8 mouse cellular contexts compared by ENCODE assay signal in genomic region chr14:102982016-102982626, GRCm38 (mm10). TPM values are rescaled to one million over a fixed set of nuclear protein-coding genes. Genes with fewer than 3 reads are reported as not detected.
DNase-seq lines count a peak whose midpoint lies in the region; ATAC-seq lines count a peak whose summit lies in the region.

No protein-coding gene starts in this region.

- peak overlapping the region; percentile 56 for H3K27ac ChIP-seq in lung, embryonic 15.5 days
- peak overlapping the region; percentile 75 for H3K27ac ChIP-seq in forebrain, embryonic 15.5 days (replicated peaks)
- peak overlapping the region; percentile 85 for H3K27ac ChIP-seq in hindbrain, embryonic 13.5 days
- H3K27ac ChIP-seq in midbrain, embryonic 10.5 days (replicated peaks), result peak overlapping the region; percentile 81

- peak; percentile 24 for ATAC-seq in lung, embryonic 15.5 days (ENCODE audit: borderline replicate concordance, extremely low read depth, low FRiP score, low TSS enrichment)
- peak; percentile 57 for ATAC-seq in forebrain, embryonic 15.5 days (replicated peaks)
- ATAC-seq in hindbrain, embryonic 13.5 days (ENCODE audit: low FRiP score), result peak; percentile 44

- 1% methylated on average over 67 of the region's 76 CpGs for WGBS in lung, embryonic 15.5 days
- WGBS in forebrain, embryonic 15.5 days, result under 1% methylated on average over 75 of the region's 76 CpGs
- under 1% methylated on average over 73 of the region's 76 CpGs for WGBS in hindbrain, embryonic 13.5 days
- under 1% methylated on average over 76 of the region's 76 CpGs for WGBS in midbrain, embryonic 10.5 days

- no peaks in the 10 kb centered on the region for H3K9me3 ChIP-seq in lung, embryonic 15.5 days
- H3K9me3 ChIP-seq in forebrain, embryonic 15.5 days, result no peaks in the 10 kb centered on the region
- H3K9me3 ChIP-seq in hindbrain, embryonic 13.5 days, result no peaks in the 10 kb centered on the region
- no peaks in the 10 kb centered on the region for H3K9me3 ChIP-seq in midbrain, embryonic 10.5 days (replicated peaks)

- H3K4me1 ChIP-seq in lung, embryonic 15.5 days, result peaks cover 10% of the 10 kb centered on the region; the same call in 1 of the 2 replicates
- H3K4me1 ChIP-seq in forebrain, embryonic 15.5 days, result peaks cover 16% of the 10 kb centered on the region
- peaks cover 24% of the 10 kb centered on the region for H3K4me1 ChIP-seq in hindbrain, embryonic 13.5 days (replicated peaks)
- H3K4me1 ChIP-seq in midbrain, embryonic 10.5 days, result peaks cover 30% of the 10 kb centered on the region

- H3K36me3 ChIP-seq in lung, embryonic 15.5 days, result no peaks in the 10 kb centered on the region
- no peaks in the 10 kb centered on the region for H3K36me3 ChIP-seq in forebrain, embryonic 15.5 days
- H3K36me3 ChIP-seq in hindbrain, embryonic 13.5 days, result no peaks in the 10 kb centered on the region
- H3K36me3 ChIP-seq in midbrain, embryonic 10.5 days, result no peaks in the 10 kb centered on the region

- peak overlapping the region; percentile 94 for H3K4me2 ChIP-seq in lung, embryonic 15.5 days
- peak overlapping the region; percentile 95 for H3K4me2 ChIP-seq in forebrain, embryonic 15.5 days (replicated peaks)
- peak overlapping the region; percentile 89 for H3K4me2 ChIP-seq in hindbrain, embryonic 13.5 days

- DNase-seq in lung, postnatal 25 days (ENCODE audit: low spot score), result no peak
- peak; percentile 48 for DNase-seq in cerebellum, adult 11 months
- DNase-seq in layer of hippocampus, postnatal 14 days (ENCODE audit: low spot score in 2 of 2), result peak; percentile 25 to 67
- DNase-seq in midbrain, embryonic 10.5 days (ENCODE audit: low spot score), result peak; percentile 71
- DNase-seq in testis, postnatal 14 days (ENCODE audit: low spot score), result peak; percentile 49

- peak overlapping the region; percentile 48 for H3K9ac ChIP-seq in lung, embryonic 15.5 days
- peak overlapping the region; percentile 77 for H3K9ac ChIP-seq in forebrain, embryonic 15.5 days (replicated peaks)
- H3K9ac ChIP-seq in hindbrain, embryonic 13.5 days, result peak overlapping the region; percentile 86

- peaks cover 11% of the 10 kb centered on the region for H3K27me3 ChIP-seq in lung, embryonic 15.5 days
- no peaks in the 10 kb centered on the region for H3K27me3 ChIP-seq in forebrain, embryonic 15.5 days
- H3K27me3 ChIP-seq in hindbrain, embryonic 13.5 days, result peaks cover 11% of the 10 kb centered on the region
- H3K27me3 ChIP-seq in midbrain, embryonic 10.5 days (ENCODE audit: low read depth, poor library complexity, severe bottlenecking), result peaks cover 33% of the 10 kb centered on the region

- peak overlapping the region; percentile 58 for H3K4me3 ChIP-seq in lung, embryonic 15.5 days
- peak overlapping the region; percentile 82 for H3K4me3 ChIP-seq in forebrain, embryonic 15.5 days
- H3K4me3 ChIP-seq in hindbrain, embryonic 13.5 days, result peak overlapping the region; percentile 75
- H3K4me3 ChIP-seq in midbrain, embryonic 10.5 days, result peak overlapping the region; percentile 61

RNA-seq across cellular contexts. Expression of gene Kctd12, which starts 0.3 kb away (rescaled TPM):
- 5.7 and 6.9 TPM in 2 replicates for polyA plus RNA-seq in lung, embryonic 15.5 days (2015; fragmentation: Nextera tagmentation; extraction: Ambion mirVana)
- polyA plus RNA-seq in forebrain, embryonic 15.5 days (2015; fragmentation: Nextera tagmentation; extraction: Ambion mirVana), result 10.9 and 12.7 TPM in 2 replicates
- polyA plus RNA-seq in hindbrain, embryonic 13.5 days (2015; fragmentation: Nextera tagmentation; extraction: Ambion mirVana), result 9.1 and 16.1 TPM in 2 replicates
- total RNA-seq in layer of hippocampus, postnatal 14 days (2021), result 100 to 1,000 TPM; 101 to 112 TPM
- 5.6 and 6.0 TPM in 2 replicates for polyA plus RNA-seq in midbrain, embryonic 10.5 days (2016; fragmentation: Nextera tagmentation; extraction: Ambion mirVana)
